Mouse (Mus musculus): Measurements from ENCODE around the gene Pros1. TPM values are rescaled to one million over a fixed set of nuclear protein-coding genes. Genes with fewer than 3 reads are reported as not detected.

The Pros1 gene
- polyA plus RNA-seq, 1 experiment from 2014 or later, result 16.9 TPM

- Histone ChIP-seq H3K27me3 (ENCODE audit: poor library complexity, severe bottlenecking) (no peaks in the 10 kb centered on the region), H3K27ac (peak within 1 kb of the TSS; percentile 89), H3K4me1 (peaks cover 18% of the 10 kb centered on the region), H3K36me3 (replicated peaks) (no peaks in the 10 kb centered on the region), H3K9me3 (no peaks in the 10 kb centered on the region), H3K4me3 (peak within 1 kb of the TSS; percentile 91)
- DNase-seq (ENCODE audit: extremely low spot score, low spot score), result peak; percentile 94
- under 1% methylated on average over 50 of the region's 52 CpGs for WGBS
Measured at GRCm38 (mm10) chr16:62846498-62847312, 7.4 kb upstream of the Pros1 start, which contains the start of gene Arl13b. Gene Arl13b, minus strand, starts transcription at chr16:62847040.

DNA sequence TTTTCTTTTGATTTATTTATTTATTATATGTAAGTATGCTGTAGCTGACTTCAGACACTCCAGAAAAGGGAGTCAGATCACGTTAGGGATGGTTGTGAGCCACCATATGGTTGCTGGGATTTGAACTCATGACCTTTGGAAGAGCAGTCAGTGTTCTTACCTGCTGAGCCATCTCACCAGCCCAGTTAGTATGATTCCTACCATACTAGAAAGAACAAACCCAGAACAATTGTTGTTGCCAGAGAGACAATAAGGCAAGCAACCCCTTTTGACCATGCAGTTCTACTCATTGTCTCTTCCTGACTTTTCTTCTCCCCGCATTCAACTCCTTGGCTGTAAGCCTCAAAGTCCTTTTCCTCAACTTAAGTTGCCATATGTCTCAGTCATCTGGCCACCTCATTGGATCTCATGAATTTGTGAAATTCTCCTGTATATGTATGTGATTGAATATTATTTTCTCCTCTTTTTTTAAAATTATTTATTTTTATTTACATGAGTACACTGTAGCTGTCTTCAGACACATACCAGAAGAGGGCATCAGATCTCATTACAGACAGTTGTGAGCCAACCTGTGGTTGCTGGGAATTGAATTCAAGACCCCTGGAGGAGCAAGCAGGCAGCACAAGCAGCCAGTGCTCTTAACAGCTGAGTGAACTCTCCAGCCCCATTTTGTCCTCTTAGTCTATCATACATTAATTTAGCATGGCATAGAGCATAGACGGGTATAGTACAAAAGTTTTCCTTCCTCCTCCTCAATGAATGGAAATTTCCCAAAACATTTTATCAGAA, 1.4 kb upstream of the Pros1 start:
- no peak for DNase-seq (ENCODE audit: extremely low spot score, low spot score)
- Histone ChIP-seq H3K9me3 (no peaks in the 10 kb centered on the region), H3K27me3 (ENCODE audit: poor library complexity, severe bottlenecking) (peaks cover 4% of the 10 kb centered on the region; the same call in 1 of the 2 replicates), H3K4me1 (peaks cover 16% of the 10 kb centered on the region), H3K4me3 (no peak overlapping the region), H3K36me3 (replicated peaks) (no peaks in the 10 kb centered on the region), H3K27ac (no peak overlapping the region)
- WGBS, result 83% methylated on average over 3 of the region's 3 CpGs

- H3K27me3 ChIP-seq (ENCODE audit: poor library complexity, severe bottlenecking), result peaks cover 4% of the 10 kb centered on the region; the same call in 1 of the 2 replicates
- no peaks in the 10 kb centered on the region for H3K9me3 ChIP-seq
- peak overlapping the region; percentile 69 for H3K4me3 ChIP-seq
- peak overlapping the region; percentile 91 for H3K27ac ChIP-seq
- WGBS, result 27% methylated on average over 3 of the region's 3 CpGs
- peak; percentile 18 for DNase-seq (ENCODE audit: extremely low spot score, low spot score)
- peaks cover 16% of the 10 kb centered on the region for H3K4me1 ChIP-seq
- no peaks in the 10 kb centered on the region for H3K36me3 ChIP-seq (replicated peaks)
Measured at GRCm38 (mm10) chr16:62853611-62854126, 438 bp upstream of the Pros1 start.

DNA sequence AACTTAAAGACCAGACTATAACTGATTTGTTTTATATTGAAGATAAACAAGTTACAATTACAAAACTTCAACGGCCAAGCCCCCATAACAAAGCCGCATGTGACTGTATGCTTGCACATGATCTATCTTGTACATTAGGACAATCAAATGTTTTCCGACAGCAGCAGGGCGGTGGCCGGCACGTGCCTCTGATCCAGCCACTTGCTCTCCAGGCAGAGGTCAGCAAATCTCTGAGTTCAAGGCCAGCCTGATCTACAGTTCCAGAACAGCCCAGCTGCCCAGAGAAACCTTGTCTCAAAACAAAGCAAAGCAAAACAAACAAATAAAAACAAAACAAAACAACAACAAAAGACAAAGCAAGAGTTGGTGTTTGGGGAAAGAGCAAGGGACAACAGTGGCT, 1.3 kb downstream of the Pros1 start:
- peaks cover 16% of the 10 kb centered on the region for H3K4me1 ChIP-seq
- peaks cover 4% of the 10 kb centered on the region; the same call in 1 of the 2 replicates for H3K27me3 ChIP-seq (ENCODE audit: poor library complexity, severe bottlenecking)
- WGBS, result 85% methylated on average over 6 of the region's 6 CpGs
- 0 out of 2 replicates have a peak overlapping the region, but pooled peaks have one; percentile 69 for H3K4me3 ChIP-seq
- no peak overlapping the region for H3K27ac ChIP-seq
- H3K9me3 ChIP-seq, result no peaks in the 10 kb centered on the region
- H3K36me3 ChIP-seq (replicated peaks), result no peaks in the 10 kb centered on the region
- DNase-seq (ENCODE audit: extremely low spot score, low spot score), result no peak

- H3K27me3 ChIP-seq (ENCODE audit: poor library complexity, severe bottlenecking), result peaks cover 4% of the 10 kb centered on the region; the same call in 1 of the 2 replicates
- DNase-seq (ENCODE audit: extremely low spot score, low spot score), result no peak
- H3K9me3 ChIP-seq, result no peaks in the 10 kb centered on the region
- no peak overlapping the region for H3K27ac ChIP-seq
- WGBS, result 93% methylated on average over 2 of the region's 2 CpGs
- no peak overlapping the region for H3K4me3 ChIP-seq
- H3K4me1 ChIP-seq, result peaks cover 16% of the 10 kb centered on the region
- H3K36me3 ChIP-seq (replicated peaks), result no peaks in the 10 kb centered on the region
Measured at GRCm38 (mm10) chr16:62856273-62856672, 2.2 kb downstream of the Pros1 start.

DNA sequence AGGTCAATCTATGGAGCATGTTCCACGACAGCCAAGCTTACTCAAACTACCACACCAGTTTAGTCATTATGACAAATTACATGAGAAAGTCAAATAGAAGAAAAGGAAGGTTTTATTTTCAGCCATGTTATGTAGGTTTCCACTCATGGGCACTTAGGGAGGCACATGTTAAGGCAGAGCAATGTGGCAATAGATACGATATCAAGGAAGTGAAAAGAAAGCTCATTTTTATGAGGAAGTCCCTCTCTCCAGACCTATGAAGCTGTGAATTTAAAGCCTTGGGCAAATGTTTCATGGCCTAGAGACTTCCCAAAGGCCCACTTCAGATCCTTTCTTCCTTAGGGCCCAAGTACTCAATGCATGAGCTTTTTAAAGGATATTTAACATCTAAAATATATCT, 3.4 kb downstream of the Pros1 start:
- no peaks in the 10 kb centered on the region for H3K9me3 ChIP-seq
- H3K4me3 ChIP-seq, result no peak overlapping the region
- WGBS, result 91% methylated on average over 2 of the region's 2 CpGs
- DNase-seq (ENCODE audit: extremely low spot score, low spot score), result no peak
- H3K36me3 ChIP-seq (replicated peaks), result no peaks in the 10 kb centered on the region
- no peak overlapping the region for H3K27ac ChIP-seq
- peaks cover 16% of the 10 kb centered on the region for H3K4me1 ChIP-seq
- peaks cover 4% of the 10 kb centered on the region; the same call in 1 of the 2 replicates for H3K27me3 ChIP-seq (ENCODE audit: poor library complexity, severe bottlenecking)

- no peaks in the 10 kb centered on the region for H3K9me3 ChIP-seq
- no peak overlapping the region for H3K4me3 ChIP-seq
- H3K36me3 ChIP-seq (replicated peaks), result no peaks in the 10 kb centered on the region
- H3K27me3 ChIP-seq (ENCODE audit: poor library complexity, severe bottlenecking), result peaks cover 4% of the 10 kb centered on the region; the same call in 1 of the 2 replicates
- 95% methylated on average over 1 of the region's 1 CpGs for WGBS
- peaks cover 16% of the 10 kb centered on the region for H3K4me1 ChIP-seq
- H3K27ac ChIP-seq, result no peak overlapping the region
- DNase-seq (ENCODE audit: extremely low spot score, low spot score), result no peak
Measured at GRCm38 (mm10) chr16:62858018-62858417, 3.9 kb downstream of the Pros1 start.

DNA sequence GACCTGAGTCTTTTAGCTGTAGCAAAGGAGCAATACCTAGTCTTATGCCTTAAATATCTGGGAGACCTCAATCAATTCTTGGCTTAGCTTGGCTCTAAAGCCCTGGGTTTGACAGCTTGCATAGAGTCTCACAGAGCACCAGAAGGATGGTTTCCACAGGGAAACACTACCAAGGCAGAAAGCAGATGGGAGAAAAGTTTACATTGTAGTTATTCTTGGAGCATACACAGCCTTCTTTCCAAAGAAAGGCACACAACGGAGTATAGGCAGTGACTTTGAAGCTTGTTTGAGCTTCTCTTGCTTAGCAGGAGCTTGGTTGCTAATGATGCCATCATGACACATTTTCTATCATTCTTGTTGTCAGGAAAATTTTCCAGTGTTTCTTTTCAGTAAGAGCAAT, 6.0 kb downstream of the Pros1 start:
- Histone ChIP-seq H3K27ac (no peak overlapping the region), H3K4me3 (no peak overlapping the region), H3K4me1 (peaks cover 4% of the 10 kb centered on the region; the same call in 1 of the 2 replicates), H3K9me3 (no peaks in the 10 kb centered on the region), H3K36me3 (replicated peaks) (no peaks in the 10 kb centered on the region), H3K27me3 (ENCODE audit: poor library complexity, severe bottlenecking) (peaks cover 4% of the 10 kb centered on the region; the same call in 1 of the 2 replicates)
- 94% methylated on average over 1 of the region's 1 CpGs for WGBS
- no peak for DNase-seq (ENCODE audit: extremely low spot score, low spot score)

DNA sequence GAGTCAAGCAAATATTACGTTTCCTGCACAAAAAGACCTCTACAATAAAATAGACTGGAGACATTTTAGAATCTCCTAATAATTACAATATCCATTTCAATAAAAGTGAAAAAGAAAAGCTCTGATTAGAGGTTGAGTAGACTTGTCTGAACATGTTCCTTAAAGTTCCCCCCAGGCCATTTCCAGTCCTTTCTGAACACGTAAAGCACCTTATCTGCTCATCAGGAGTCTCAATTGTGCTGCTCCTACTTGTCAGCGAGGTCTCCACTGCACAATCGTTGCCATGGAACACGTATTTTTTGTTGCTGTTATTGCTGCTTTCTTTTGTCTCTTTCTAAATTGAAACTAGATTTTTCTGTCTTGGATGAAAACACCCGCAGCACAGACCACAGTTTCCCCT, 7.3 kb downstream of the Pros1 start:
- Histone ChIP-seq H3K4me3 (no peak overlapping the region), H3K27ac (no peak overlapping the region), H3K36me3 (replicated peaks) (no peaks in the 10 kb centered on the region), H3K27me3 (ENCODE audit: poor library complexity, severe bottlenecking) (no peaks in the 10 kb centered on the region), H3K4me1 (no peaks in the 10 kb centered on the region), H3K9me3 (no peaks in the 10 kb centered on the region)
- WGBS, result 80% methylated on average over 6 of the region's 6 CpGs
- DNase-seq (ENCODE audit: extremely low spot score, low spot score), result no peak

GRCm38 (mm10) chr16:62872688-62873117, 18.6 kb downstream of the Pros1 start:
- DNase-seq (ENCODE audit: extremely low spot score, low spot score), result no peak
- no peaks in the 10 kb centered on the region for H3K27me3 ChIP-seq (ENCODE audit: poor library complexity, severe bottlenecking)
- no peak overlapping the region for H3K4me3 ChIP-seq
- H3K27ac ChIP-seq, result no peak overlapping the region
- WGBS, result 86% methylated on average over 5 of the region's 5 CpGs
- no peaks in the 10 kb centered on the region; the same call in 1 of the 2 replicates for H3K9me3 ChIP-seq
- H3K36me3 ChIP-seq (replicated peaks), result no peaks in the 10 kb centered on the region
- peaks cover 6% of the 10 kb centered on the region; the same call in 1 of the 2 replicates for H3K4me1 ChIP-seq

- no peak overlapping the region for H3K4me3 ChIP-seq
- peaks cover 6% of the 10 kb centered on the region; the same call in 1 of the 2 replicates for H3K4me1 ChIP-seq
- H3K9me3 ChIP-seq, result no peaks in the 10 kb centered on the region; the same call in 1 of the 2 replicates
- WGBS, result 85% methylated on average over 4 of the region's 4 CpGs
- H3K36me3 ChIP-seq (replicated peaks), result no peaks in the 10 kb centered on the region
- no peaks in the 10 kb centered on the region for H3K27me3 ChIP-seq (ENCODE audit: poor library complexity, severe bottlenecking)
- DNase-seq (ENCODE audit: extremely low spot score, low spot score), result no peak
- no peak overlapping the region for H3K27ac ChIP-seq
Measured at GRCm38 (mm10) chr16:62873180-62873579, 19.1 kb downstream of the Pros1 start.

- no peaks in the 10 kb centered on the region for H3K27me3 ChIP-seq (ENCODE audit: poor library complexity, severe bottlenecking)
- H3K27ac ChIP-seq, result no peak overlapping the region
- no peak overlapping the region for H3K4me3 ChIP-seq
- peaks cover 6% of the 10 kb centered on the region; the same call in 1 of the 2 replicates for H3K4me1 ChIP-seq
- no peak for DNase-seq (ENCODE audit: extremely low spot score, low spot score)
- no peaks in the 10 kb centered on the region for H3K36me3 ChIP-seq (replicated peaks)
- 94% methylated on average over 6 of the region's 6 CpGs for WGBS
- H3K9me3 ChIP-seq, result no peaks in the 10 kb centered on the region; the same call in 1 of the 2 replicates
Measured at GRCm38 (mm10) chr16:62874065-62874464, 20.0 kb downstream of the Pros1 start.

Measured in forebrain, embryonic 10.5 days (tissue).